Mouse (Mus musculus) CH12.LX (cell line): Measurements from ENCODE around the gene Tle6. TPM values are rescaled to one million over a fixed set of nuclear protein-coding genes. Genes with fewer than 3 reads are reported as not detected.

Experiments
- DNase-seq: peaks from one replicate; pipeline ENCODE4 v3.0.0-alpha.2; 2013; ENCODE audit errors: extremely low read depth
- H3K27ac ChIP-seq: 2 replicates; pipeline ENCODE4 v1.5.1; 2012; ENCODE audit warnings: low read depth, mild to moderate bottlenecking, control low read depth, moderate library complexity; ENCODE audit not compliant: insufficient read depth
- H3K27me3 ChIP-seq: replicated peaks from 2 replicates; pipeline ENCODE3; 2012; ENCODE audit warnings: inconsistent platforms
- H3K36me3 ChIP-seq, 2 experiments: replicated peaks in 1 of 2; 2 replicates each; pipeline versions ENCODE3 to v1.6.1; 2012; ENCODE audit warnings: inconsistent platforms in 1 of 2, low read length in 1 of 2, mild to moderate bottlenecking in 1 of 2, mixed read lengths in 1 of 2, moderate library complexity in 1 of 2; ENCODE audit not compliant: control insufficient read depth in 1 of 2, insufficient read depth in 1 of 2
- H3K4me1 ChIP-seq, 2 experiments: 2 replicates each; pipeline ENCODE4 v1.6.1; 2012; ENCODE audit warnings: inconsistent platforms in 1 of 2, moderate library complexity in 1 of 2; ENCODE audit not compliant: insufficient read depth in 2 of 2, control insufficient read depth in 1 of 2
- H3K4me2 ChIP-seq: 2 replicates; pipeline ENCODE4 v1.6.1; 2012; ENCODE audit warnings: low read depth, mild to moderate bottlenecking, control low read depth; ENCODE audit not compliant: poor library complexity, insufficient read depth, severe bottlenecking
- H3K4me3 ChIP-seq, 3 experiments: fragments of 150-350 bp in 1 of 3; sonication (generic) in 1 of 3; replicated peaks in 1 of 3; 2 replicates each; pipeline versions ENCODE3 to v1.5.1; 2011 to 2012; ENCODE audit warnings: low read depth in 2 of 3, low read length in 2 of 3, mild to moderate bottlenecking in 2 of 3, moderate library complexity in 2 of 3, control low read depth in 1 of 3, improper control_type of control experiment in 1 of 3, inconsistent platforms in 1 of 3, mixed read lengths in 1 of 3; ENCODE audit not compliant: poor library complexity in 1 of 3
- H3K79me2 ChIP-seq: replicated peaks from 2 replicates; pipeline ENCODE4 v1.6.1; 2012; ENCODE audit warnings: mild to moderate bottlenecking, moderate library complexity; ENCODE audit not compliant: control insufficient read depth, poor library complexity, insufficient read depth, severe bottlenecking; ENCODE audit errors: extremely low read depth
- H3K9ac ChIP-seq: 2 replicates; pipeline ENCODE4 v1.6.1; 2012; ENCODE audit warnings: low read depth, mild to moderate bottlenecking, control low read depth, moderate library complexity; ENCODE audit not compliant: insufficient read depth
- H3K9me3 ChIP-seq: replicated peaks from 2 replicates; pipeline ENCODE3; 2012; ENCODE audit warnings: low read length, inconsistent platforms, mixed read lengths
- CHD2 ChIP-seq: IDR thresholded peaks from 2 replicates; pipeline ENCODE4 v1.6.1; 2011; ENCODE audit warnings: low read length, improper control_type of control experiment
- IRF4 ChIP-seq: IDR thresholded peaks from 2 replicates; pipeline ENCODE4 v1.6.1; 2014; ENCODE audit warnings: low read depth, mild to moderate bottlenecking, inconsistent platforms, low read length, improper control_type of control experiment
- JUND ChIP-seq: conservative IDR thresholded peaks from 2 replicates; pipeline ENCODE4 v1.6.1; 2011; ENCODE audit warnings: low read depth, low read length, improper control_type of control experiment
- MAX ChIP-seq: IDR thresholded peaks from 2 replicates; pipeline ENCODE4 v1.6.1; 2011; ENCODE audit warnings: low read length, improper control_type of control experiment
- MEF2A ChIP-seq: IDR thresholded peaks from 2 replicates; pipeline ENCODE4 v1.6.1; 2014; ENCODE audit warnings: low read depth, mild to moderate bottlenecking, inconsistent platforms, low read length, improper control_type of control experiment, borderline replicate concordance
- MYC ChIP-seq: IDR thresholded peaks from 2 replicates; pipeline ENCODE4 v1.6.1; 2011; ENCODE audit warnings: low read depth, mild to moderate bottlenecking, improper control_type of control experiment, low read length
- PAX5 ChIP-seq: IDR thresholded peaks from 2 replicates; pipeline ENCODE4 v1.6.1; 2012; ENCODE audit warnings: low read length, inconsistent platforms, mixed read lengths
- POLR2A ChIP-seq: IDR thresholded peaks from 2 replicates; pipeline ENCODE4 v1.6.1; 2011; ENCODE audit warnings: low read depth, mild to moderate bottlenecking, improper control_type of control experiment, low read length
- RAD21 ChIP-seq: IDR thresholded peaks from 2 replicates; pipeline ENCODE4 v1.6.1; 2011; ENCODE audit warnings: low read depth, mild to moderate bottlenecking, low read length, improper control_type of control experiment, moderate library complexity
- RCOR1 ChIP-seq: conservative IDR thresholded peaks from 2 replicates; pipeline ENCODE4 v1.6.1; 2012; ENCODE audit warnings: low read depth, mild to moderate bottlenecking, inconsistent platforms, low read length, improper control_type of control experiment
- TBP ChIP-seq: conservative IDR thresholded peaks from 2 replicates; pipeline ENCODE4 v1.6.1; 2011; ENCODE audit warnings: low read depth, low read length, improper control_type of control experiment
- TCF12 ChIP-seq: IDR thresholded peaks from 2 replicates; pipeline ENCODE4 v1.6.1; 2014; ENCODE audit warnings: low read depth, mild to moderate bottlenecking, inconsistent platforms, low read length, improper control_type of control experiment
- ZKSCAN1 ChIP-seq: IDR thresholded peaks from 2 replicates; pipeline ENCODE4 v1.6.1; 2012; ENCODE audit warnings: low read depth, inconsistent platforms, low read length, improper control_type of control experiment, borderline replicate concordance
- ZNF384 ChIP-seq: IDR thresholded peaks from 2 replicates; pipeline ENCODE4 v1.6.1; 2012; ENCODE audit warnings: low read depth, low read length, improper control_type of control experiment, inconsistent platforms
- dilution Hi-C: fragments of 300-500 bp; cut with MboI; formaldehyde crosslinking; loops from 2 replicates; pipeline ENCODE4 v1.14.3; 2020; ENCODE audit warnings: low sequenced_read_pairs; ENCODE audit not compliant: extremely low pct_unique_long_range_greater_than_20kb, extremely low pct_ligation_motif_present
- in situ Hi-C: fragments of 300-500 bp; cut with MboI; formaldehyde crosslinking; loops from 3 replicates; pipeline ENCODE4 v1.14.3; 2019; ENCODE audit warnings: low sequenced_read_pairs, low pct_ligation_motif_present, low pct_unique_long_range_greater_than_20kb, mixed read lengths
- polyA plus RNA-seq: library from polyadenylated mRNA; unstranded; fragments of >175 nt; gene quantifications from 2 replicates; pipeline ENCODE4 v1.2.1, GENCODE M21; 2012; ENCODE audit warnings: low read depth; ENCODE audit not compliant: insufficient read length
- total RNA-seq, 2 experiments: library from RNA; depleted of rRNA; stranded (reverse); fragments of 300-350 nt in 1 of 2; fragments of >200 nt in 1 of 2; gene quantifications; 2 replicates each; pipeline ENCODE4 v1.2.3; 2012 to 2014

Tle6 gene
- total and polyA plus RNA-seq, 3 experiments, result 0.39 to 1.3 (median 1.2) TPM

DNA sequence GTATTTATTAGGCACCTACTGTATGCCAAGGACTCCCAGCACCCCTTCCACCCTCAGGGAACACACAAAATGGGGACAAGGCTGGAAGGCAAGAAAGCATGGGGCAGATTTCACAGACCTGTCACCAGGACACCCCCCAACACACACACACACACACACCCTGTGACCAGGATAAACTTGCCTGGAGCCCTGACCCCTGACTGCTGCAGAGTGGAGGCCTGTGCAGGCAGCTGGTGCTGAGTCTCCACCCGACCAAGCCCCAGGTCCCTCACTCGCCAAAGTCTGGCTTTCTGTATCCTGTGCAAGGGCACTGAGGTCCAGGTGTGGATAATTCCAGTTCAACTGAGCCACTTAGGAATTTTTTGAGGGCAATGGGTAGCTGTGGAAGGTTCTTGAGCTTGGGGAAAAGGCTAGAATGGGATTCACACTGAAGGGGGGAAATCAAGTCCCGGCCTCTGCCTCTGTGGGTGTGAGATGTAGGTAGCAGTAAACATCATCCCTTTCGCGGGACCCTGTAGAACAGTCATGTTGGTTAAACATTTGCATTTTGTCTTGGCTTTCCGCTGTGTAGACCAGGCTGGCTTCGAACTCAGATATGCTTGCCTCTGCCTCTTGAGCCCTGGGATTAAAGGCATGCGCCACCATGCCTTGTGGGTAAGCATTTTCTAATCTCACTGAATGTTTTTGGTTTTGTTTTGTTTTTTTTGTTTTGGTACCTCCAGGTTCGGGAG lies 31.2 kb downstream of the Tle6 start:
- TF ChIP-seq RAD21, result no peak
- TF ChIP-seq IRF4, result no peak
- no peak for TF ChIP-seq TBP
- TF ChIP-seq CHD2, result no peak
- no peak for TF ChIP-seq MEF2A
- no peak for TF ChIP-seq MYC
- TF ChIP-seq RCOR1, result no peak
- no peak for TF ChIP-seq PAX5
- no peak for TF ChIP-seq JUND
- no peak for TF ChIP-seq MAX
- Histone ChIP-seq H3K4me3 (no peak overlapping the region), H3K27me3 (peaks cover 96% of the 10 kb centered on the region), H3K9me3 (peaks cover 7% of the 10 kb centered on the region), H3K4me1 (peaks cover 0 to 9% of the 10 kb centered on the region in 2 experiments; a peak in 2 of 4 replicates), H3K4me2 (no peak overlapping the region), H3K36me3 (peaks cover 8 to 16% of the 10 kb centered on the region in 2 experiments), H3K9ac (no peak overlapping the region), H3K27ac (no peak overlapping the region), H3K79me2 (no peaks in the 10 kb centered on the region)
- dilution Hi-C loops, result no loop called here
- DNase-seq, result no peak
- in situ Hi-C loops, result no loop called here

- H3K9me3 ChIP-seq, result no peaks in the 10 kb centered on the region
- no peak overlapping the region for H3K27ac ChIP-seq
- H3K4me1 ChIP-seq, result peaks cover 0 to 9% of the 10 kb centered on the region in 2 experiments; a peak in 2 of 4 replicates
- H3K36me3 ChIP-seq, result peaks cover 8 to 23% of the 10 kb centered on the region in 2 experiments
- H3K9ac ChIP-seq, result no peak overlapping the region
- TF ChIP-seq TCF12, result no peak
- no peak for TF ChIP-seq MYC
- TF ChIP-seq ZNF384, result no peak
- no peak for TF ChIP-seq POLR2A
- no peak for TF ChIP-seq ZKSCAN1
- H3K4me3 ChIP-seq, result no peak overlapping the region
- DNase-seq, result no peak
- dilution Hi-C loops, result no loop called here
- H3K79me2 ChIP-seq, result no peaks in the 10 kb centered on the region
- in situ Hi-C loops, result no loop called here
- H3K27me3 ChIP-seq, result peaks cover 96% of the 10 kb centered on the region
- no peak overlapping the region for H3K4me2 ChIP-seq
Observed at GRCm38 (mm10) chr10:81568381-81569191, 32.3 kb downstream of the Tle6 start.
